Mouse (Mus musculus) adrenal gland, adult 2 months (tissue): Measurements from ENCODE around the gene Umad1. TPM values are rescaled to one million over a fixed set of nuclear protein-coding genes. Genes with fewer than 3 reads are reported as not detected.
A peak's percentile ranks its signal among the peaks of the same experiment; 100 is the strongest.
"Not testable (repeated sequence)": the region's sequence is repeated elsewhere in the genome, so short reads cannot be mapped to it uniquely, and the experiment has no call there.

Source experiments
- DNase-seq: peaks from one replicate; pipeline ENCODE4 v3.0.0; 2021
- polyA plus RNA-seq: library from polyadenylated mRNA; depleted of rRNA; stranded (reverse); fragments of >200 nt; gene quantifications from 2 replicates; pipeline ENCODE4 v1.2.3, GENCODE M21; 2012
- total RNA-seq, 2 experiments: library from RNA; stranded (reverse); gene quantifications; 2 replicates each; pipeline ENCODE4 v1.2.3; 2021

Umad1 gene
- total and polyA plus RNA-seq, 3 experiments, result 7.4 to 18.4 (median 17.2) TPM

GRCm38 (mm10) chr6:8312554-8312953, 53.5 kb downstream of the Umad1 start:
- DNase-seq, result no peak

GRCm38 (mm10) chr6:8316201-8316600, 57.1 kb downstream of the Umad1 start:
- DNase-seq, result no peak

- DNase-seq, result no peak
Observed at GRCm38 (mm10) chr6:8319591-8319990, 60.5 kb downstream of the Umad1 start.

GRCm38 (mm10) chr6:8331496-8331895, 72.4 kb downstream of the Umad1 start:
- not testable (repeated sequence) for DNase-seq

- DNase-seq, result no peak
Observed at GRCm38 (mm10) chr6:8333380-8333779, 74.3 kb downstream of the Umad1 start.

- DNase-seq, result no peak
Observed at GRCm38 (mm10) chr6:8336487-8337390, 77.7 kb downstream of the Umad1 start.

GRCm38 (mm10) chr6:8339453-8339852, 80.4 kb downstream of the Umad1 start:
- DNase-seq, result no peak

GRCm38 (mm10) chr6:8343271-8343670, 84.2 kb downstream of the Umad1 start:
- DNase-seq, result no peak

- DNase-seq, result peak; percentile 48
Observed at GRCm38 (mm10) chr6:8345219-8345856, 86.2 kb downstream of the Umad1 start.

- no peak for DNase-seq
Observed at GRCm38 (mm10) chr6:8347154-8347553, 88.1 kb downstream of the Umad1 start.

GRCm38 (mm10) chr6:8348344-8348743, 89.3 kb downstream of the Umad1 start:
- DNase-seq, result no peak

- no peak for DNase-seq
Observed at GRCm38 (mm10) chr6:8349060-8349670, 90.1 kb downstream of the Umad1 start.

GRCm38 (mm10) chr6:8351507-8351906, 92.4 kb downstream of the Umad1 start:
- no peak for DNase-seq

- no peak for DNase-seq
Observed at GRCm38 (mm10) chr6:8352533-8353168, 93.6 kb downstream of the Umad1 start.

- DNase-seq, result no peak
Observed at GRCm38 (mm10) chr6:8353461-8353860, 94.4 kb downstream of the Umad1 start.

GRCm38 (mm10) chr6:8354846-8355245, 95.8 kb downstream of the Umad1 start:
- DNase-seq, result no peak

GRCm38 (mm10) chr6:8358232-8358631, 99.1 kb downstream of the Umad1 start:
- DNase-seq, result no peak

- DNase-seq, result no peak
Observed at GRCm38 (mm10) chr6:8358782-8359181, 99.7 kb downstream of the Umad1 start.

GRCm38 (mm10) chr6:8360805-8361204, 101.7 kb downstream of the Umad1 start:
- no peak for DNase-seq

- no peak for DNase-seq
Observed at GRCm38 (mm10) chr6:8364033-8364756, 105.1 kb downstream of the Umad1 start.

- DNase-seq, result no peak
Observed at GRCm38 (mm10) chr6:8364757-8365150, 105.7 kb downstream of the Umad1 start.

GRCm38 (mm10) chr6:8367675-8368074, 108.6 kb downstream of the Umad1 start:
- no peak for DNase-seq
